Mouse (Mus musculus) cerebellum, postnatal 14 days (tissue): ENCODE measurements around the gene Plb1.
A peak's percentile ranks its signal among the peaks of the same experiment; 100 is the strongest.

Source experiments
- DNase-seq, 2 experiments: peaks; one replicate each; pipeline ENCODE4 v3.0.0; 2021; ENCODE audit warnings: mixed read lengths in 2 of 2

Plb1 gene

DNA sequence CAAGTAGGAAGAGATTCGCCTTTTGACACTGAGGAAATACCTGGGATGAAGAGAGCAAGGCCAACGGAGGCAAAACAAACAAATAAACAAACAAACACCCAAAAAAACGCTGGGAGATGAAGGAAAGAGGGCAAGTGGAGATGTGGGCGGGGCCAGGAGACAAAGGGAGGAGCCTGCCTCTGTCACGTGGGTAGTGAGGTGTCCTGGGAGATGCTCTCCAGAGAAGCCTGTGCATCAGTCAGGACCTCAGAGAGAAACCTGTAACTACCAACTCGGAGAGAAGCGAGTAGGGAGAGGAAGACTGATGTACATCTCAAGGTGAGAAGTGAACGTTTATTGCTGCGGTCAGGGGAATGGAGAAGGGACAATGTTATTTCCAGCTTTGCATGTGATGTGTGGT lies at the start of gene Plb1:
Gene Plb1 (plus strand): TSS at position 235 of the 400 bp plus-strand sequence.
- DNase-seq, result no peak

DNA sequence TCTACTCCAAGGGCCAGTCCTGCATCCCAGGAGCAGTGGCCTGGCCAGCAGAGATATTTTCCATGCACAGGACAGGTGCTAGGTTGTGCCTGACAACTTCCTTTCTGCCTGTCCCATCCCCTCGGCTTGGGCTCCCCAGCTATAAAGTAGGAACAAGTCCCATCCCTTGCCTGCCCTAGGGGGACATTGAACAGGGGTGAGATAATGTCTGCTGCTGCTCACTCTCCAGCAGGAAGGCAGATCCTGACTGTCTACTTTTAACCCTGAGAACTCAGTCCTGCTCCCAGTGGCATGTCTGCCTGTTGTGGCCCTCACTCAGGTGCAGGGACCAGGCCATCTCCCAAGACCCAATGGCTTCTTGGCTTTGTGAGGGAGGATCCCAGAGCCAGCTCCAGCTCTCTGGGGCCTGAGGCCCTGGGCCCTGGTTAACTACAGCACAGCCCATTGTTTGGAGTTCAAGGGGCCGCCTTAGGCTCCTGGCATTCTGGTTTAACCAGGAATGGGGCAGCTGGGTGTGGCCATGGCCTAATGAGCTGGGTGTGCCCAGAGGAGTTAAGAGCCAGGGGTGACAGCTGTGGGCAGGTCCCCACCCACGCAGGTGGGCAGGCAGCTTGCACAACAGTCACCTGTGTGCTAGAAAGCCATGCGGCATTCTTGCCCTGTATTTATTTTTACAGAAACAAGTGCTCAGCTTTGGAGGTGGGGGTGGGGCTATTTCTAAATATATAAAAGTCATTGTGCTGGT lies 49.5 kb upstream of the Plb1 start:
- DNase-seq, result no peak

- DNase-seq, result no peak
These were observed 44.8 kb upstream of the Plb1 start for GRCm38 (mm10) chr5:32187717-32188116.

DNA sequence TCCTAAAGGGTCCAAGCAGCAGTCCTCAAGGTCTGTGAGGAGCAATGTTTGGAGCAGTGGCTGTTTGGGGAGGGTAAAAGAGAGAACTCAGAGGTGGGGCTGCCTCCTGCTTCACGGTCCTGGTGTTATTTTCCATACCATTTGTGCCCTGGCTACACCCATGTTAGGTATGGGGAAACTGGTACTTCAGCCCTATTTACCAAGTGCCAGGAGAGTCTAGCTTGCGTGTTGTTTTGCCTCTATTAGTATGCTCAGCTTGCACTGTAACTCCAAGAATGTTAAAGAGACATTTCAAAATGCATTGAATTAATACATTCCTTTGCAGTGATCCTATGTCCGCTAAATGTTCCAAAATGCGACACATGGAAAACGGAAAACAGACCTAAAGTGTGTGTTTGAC lies 41.2 kb upstream of the Plb1 start:
- no peak for DNase-seq

- DNase-seq, result no peak
These were observed 40.3 kb upstream of the Plb1 start for GRCm38 (mm10) chr5:32192016-32192845.

DNA sequence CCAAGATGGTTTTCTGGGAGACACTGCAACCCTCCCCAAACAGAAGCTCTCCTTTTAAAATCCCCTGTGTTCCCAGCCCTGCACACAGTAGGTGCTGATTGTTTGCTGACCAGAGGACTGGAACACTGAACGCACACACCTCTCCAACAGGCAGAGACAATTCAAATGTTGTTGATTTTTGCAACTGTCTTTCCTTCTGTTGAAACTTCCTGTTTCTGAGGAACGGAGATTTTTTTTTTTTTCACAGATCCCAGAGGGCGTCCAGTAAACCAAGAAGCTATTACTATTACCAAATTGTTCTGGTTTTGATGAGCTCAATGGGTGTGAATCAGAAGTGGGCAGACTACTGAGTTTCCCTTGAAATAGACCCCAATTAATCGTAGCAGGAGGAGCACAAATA lies 38.3 kb upstream of the Plb1 start:
- DNase-seq, result no peak

GRCm38 (mm10) chr5:32195857-32196609 lies 36.5 kb upstream of the Plb1 start:
- no peak for DNase-seq

- DNase-seq, result peak; percentile 91 to 94
These were observed 34.8 kb upstream of the Plb1 start for GRCm38 (mm10) chr5:32197698-32198097.

- no peak for DNase-seq
These were observed 33.4 kb upstream of the Plb1 start for GRCm38 (mm10) chr5:32199136-32199535.

GRCm38 (mm10) chr5:32199594-32199993 lies 32.9 kb upstream of the Plb1 start:
- DNase-seq, result no peak

GRCm38 (mm10) chr5:32204653-32205052 lies 27.9 kb upstream of the Plb1 start:
- DNase-seq, result peak in 1 of 2 experiments; percentile 8

- no peak for DNase-seq
These were observed 25.8 kb upstream of the Plb1 start for GRCm38 (mm10) chr5:32206726-32207125.

DNA sequence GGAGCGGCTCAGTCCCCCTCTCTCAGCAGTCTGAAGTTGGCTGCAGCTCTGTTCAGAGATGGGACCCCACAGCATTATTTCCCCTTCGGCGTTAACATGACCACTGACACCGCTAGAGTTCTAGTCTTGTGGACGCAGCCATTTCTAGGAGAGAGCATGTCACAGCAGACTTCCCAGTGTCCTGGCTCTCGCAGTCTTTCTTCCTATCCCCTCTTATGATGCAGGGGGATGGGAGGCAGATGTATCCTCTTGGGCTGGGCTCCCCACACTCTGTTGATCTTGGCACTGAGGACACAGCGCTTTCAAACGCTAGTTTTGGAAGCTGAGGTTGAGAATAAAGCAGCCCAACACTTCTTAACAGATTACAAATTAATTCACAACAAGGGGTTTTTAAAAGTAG lies 24.0 kb upstream of the Plb1 start:
- DNase-seq, result no peak

- DNase-seq, result no peak
These were observed 21.5 kb upstream of the Plb1 start for GRCm38 (mm10) chr5:32211011-32211410.

GRCm38 (mm10) chr5:32213746-32214145 lies 18.8 kb upstream of the Plb1 start:
- DNase-seq, result no peak

DNA sequence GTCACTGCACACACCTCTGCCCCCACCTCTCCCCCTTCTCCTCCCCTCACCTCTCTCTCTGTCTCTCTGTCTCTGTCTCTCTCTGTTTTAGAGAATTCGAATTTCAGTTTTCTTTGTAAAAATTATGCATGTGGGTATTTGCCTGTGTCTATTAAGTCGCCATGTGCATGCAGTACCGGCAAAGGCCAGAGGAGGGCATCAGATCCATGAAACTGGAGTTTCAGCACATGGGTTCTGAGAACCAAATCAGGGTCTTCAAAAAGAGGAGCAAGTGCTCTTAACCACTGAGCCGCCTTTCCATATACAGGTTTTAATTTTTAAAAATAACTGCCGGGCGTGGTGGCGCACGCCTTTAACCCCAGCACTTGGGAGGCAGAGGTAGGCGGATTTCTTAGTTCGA lies 17.0 kb upstream of the Plb1 start:
- DNase-seq, result peak; percentile 53 to 75

DNA sequence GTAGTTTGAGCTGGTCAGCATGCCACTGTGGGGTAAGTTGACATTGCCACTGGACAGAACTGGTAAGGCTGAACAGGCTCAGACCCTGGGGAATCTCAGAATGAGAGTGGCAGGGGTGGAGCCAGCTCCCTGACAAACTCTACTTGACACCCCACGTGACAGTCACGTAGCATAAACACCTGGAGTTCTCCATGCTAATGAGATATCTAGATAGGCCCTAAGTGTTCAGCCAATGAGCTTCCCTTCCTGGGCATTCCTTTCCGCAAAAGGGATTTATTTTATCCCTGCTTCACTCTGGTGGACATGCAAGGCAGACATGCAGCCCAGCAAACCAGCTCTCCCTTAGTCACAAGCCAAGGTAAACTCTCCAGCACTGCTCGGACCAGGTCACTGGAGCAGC lies 16.0 kb upstream of the Plb1 start:
- DNase-seq, result no peak

DNA sequence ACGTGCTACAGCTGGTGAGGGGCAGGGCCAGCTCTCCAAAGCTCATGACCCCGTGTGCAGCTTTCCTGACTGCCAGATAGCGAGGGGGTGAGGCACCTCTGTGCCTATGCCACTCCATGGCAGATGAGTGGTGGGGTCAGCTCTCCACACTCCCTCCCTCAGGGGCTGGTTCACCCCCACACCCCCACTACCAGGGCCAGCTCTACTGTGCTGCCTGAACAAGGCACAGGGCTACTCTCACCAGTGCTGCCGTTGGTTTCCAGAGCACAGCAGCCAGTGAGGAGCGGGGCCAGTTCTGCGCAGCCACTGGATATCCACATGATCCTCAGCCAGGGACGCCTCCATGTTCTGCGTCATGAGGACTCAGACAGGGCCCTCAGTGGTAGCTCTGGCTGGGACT lies 15.0 kb upstream of the Plb1 start:
- DNase-seq, result no peak

DNA sequence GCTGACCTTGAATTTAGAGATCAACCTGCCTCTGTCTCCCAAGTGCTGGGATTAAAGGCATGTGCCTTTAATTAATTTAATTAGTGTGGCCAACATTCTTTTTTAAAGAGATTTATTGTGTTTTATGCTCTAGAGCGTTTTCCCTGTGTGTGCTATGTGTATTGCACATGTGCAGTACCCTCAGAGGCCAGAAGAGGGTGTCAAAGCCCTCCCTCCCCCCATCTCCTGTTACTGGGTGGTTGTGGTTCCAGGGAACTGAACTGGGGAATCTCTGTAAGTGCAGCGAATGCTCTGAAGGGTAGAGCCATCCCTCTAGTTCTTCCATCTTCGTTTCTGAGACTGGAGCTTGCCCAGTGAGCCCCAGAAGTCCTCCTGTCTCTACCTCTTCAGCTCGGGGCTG lies 2.1 kb upstream of the Plb1 start:
- peak; percentile 54 to 72 for DNase-seq

- DNase-seq, result no peak
These were observed 6.8 kb downstream of the Plb1 start for GRCm38 (mm10) chr5:32239337-32239736.

- DNase-seq, result no peak
These were observed 8.2 kb downstream of the Plb1 start for GRCm38 (mm10) chr5:32240741-32241140.

GRCm38 (mm10) chr5:32243286-32243885 lies 10.9 kb downstream of the Plb1 start:
- peak in 1 of 2 experiments; percentile 3 for DNase-seq

GRCm38 (mm10) chr5:32245385-32245784 lies 12.9 kb downstream of the Plb1 start:
- no peak for DNase-seq
